Mouse (Mus musculus) olfactory bulb, adult 2 months (tissue): ENCODE measurements around the gene Tulp2. TPM values are rescaled to one million over a fixed set of nuclear protein-coding genes. Genes with fewer than 3 reads are reported as not detected.

ENCODE experiments used
- H3K27ac ChIP-seq: fragments of 200-500 bp; 2 replicates; pipeline ENCODE4 v1.5.1; 2012; ENCODE audit warnings: low read depth, low read length; ENCODE audit not compliant: insufficient read depth
- H3K4me1 ChIP-seq: fragments of 200-500 bp; 2 replicates; pipeline ENCODE4 v1.6.1; 2012; ENCODE audit warnings: low read length; ENCODE audit not compliant: control insufficient read depth, insufficient read depth
- H3K4me3 ChIP-seq: fragments of 200-500 bp; 2 replicates; pipeline ENCODE4 v1.5.1; 2012; ENCODE audit warnings: mild to moderate bottlenecking, low read depth, low read length, moderate library complexity; ENCODE audit not compliant: insufficient read depth
- CTCF ChIP-seq: fragments of 200-500 bp; IDR thresholded peaks from 2 replicates; pipeline ENCODE4 v1.5.1; 2012; ENCODE audit warnings: low read depth, mild to moderate bottlenecking, low read length, moderate library complexity; ENCODE audit not compliant: insufficient read depth
- POLR2A ChIP-seq: fragments of 200-500 bp; IDR thresholded peaks from 2 replicates; pipeline ENCODE4 v1.6.1; 2012; ENCODE audit warnings: mild to moderate bottlenecking, low read depth, low read length, moderate library complexity; ENCODE audit not compliant: insufficient read depth
- WGBS: fragments of 180-500 bp; shearing (Covaris S2); methylation state at CpG from one replicate; pipeline ENCODE4 v1.1.7; 2018; 5-methylcytosine and 5-hydroxymethylcytosine counted together
- polyA plus RNA-seq: library from polyadenylated mRNA; stranded (reverse); fragments of >200 nt; gene quantifications from 2 replicates; pipeline ENCODE4 v1.2.4, GENCODE M21; 2012; ENCODE audit warnings: low replicate concordance; ENCODE audit not compliant: missing spikeins, insufficient read depth, insufficient read length

The Tulp2 gene
- polyA plus RNA-seq, 1 experiment, result not detected

DNA sequence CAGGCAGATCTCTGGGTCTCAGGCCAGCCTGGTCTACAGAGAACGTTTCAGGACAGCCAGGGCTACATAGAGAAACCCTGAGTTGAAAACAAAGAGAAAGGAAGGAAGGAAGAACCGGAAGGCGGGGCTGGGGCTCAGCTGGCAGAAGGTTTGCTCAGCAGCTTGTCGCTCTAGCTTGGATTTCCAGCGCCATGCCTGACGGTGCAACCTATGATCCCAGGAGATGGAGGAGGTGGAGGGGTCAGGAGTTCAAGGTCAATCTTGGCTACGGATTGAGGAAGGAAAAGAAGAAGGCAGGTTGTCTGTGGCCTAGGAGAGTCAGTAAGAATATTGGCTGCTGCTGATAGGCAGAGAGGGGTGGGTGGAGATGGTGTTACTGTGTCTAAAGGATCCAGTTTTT, 78.6 kb downstream of the Tulp2 start:
- 87% methylated on average over 7 of the region's 7 CpGs for WGBS
- Histone ChIP-seq H3K27ac (no peak overlapping the region), H3K4me3 (no peak overlapping the region), H3K4me1 (no peaks in the 10 kb centered on the region)
- TF ChIP-seq CTCF, result no peak
- no peak for TF ChIP-seq POLR2A

- TF ChIP-seq POLR2A, result no peak
- peak; percentile 59 for TF ChIP-seq CTCF
- no peak overlapping the region for H3K4me3 ChIP-seq
- H3K27ac ChIP-seq, result no peak overlapping the region
- no peaks in the 10 kb centered on the region for H3K4me1 ChIP-seq
- WGBS, result 18% methylated on average over 17 of the region's 17 CpGs
These were observed 79.4 kb downstream of the Tulp2 start for GRCm38 (mm10) chr7:45560843-45561623.

GRCm38 (mm10) chr7:45561624-45562520, 80.2 kb downstream of the Tulp2 start:
- no peaks in the 10 kb centered on the region for H3K4me1 ChIP-seq
- no peak overlapping the region for H3K27ac ChIP-seq
- 58% methylated on average over 12 of the region's 12 CpGs for WGBS
- no peak overlapping the region for H3K4me3 ChIP-seq
- no peak for TF ChIP-seq POLR2A
- no peak for TF ChIP-seq CTCF

DNA sequence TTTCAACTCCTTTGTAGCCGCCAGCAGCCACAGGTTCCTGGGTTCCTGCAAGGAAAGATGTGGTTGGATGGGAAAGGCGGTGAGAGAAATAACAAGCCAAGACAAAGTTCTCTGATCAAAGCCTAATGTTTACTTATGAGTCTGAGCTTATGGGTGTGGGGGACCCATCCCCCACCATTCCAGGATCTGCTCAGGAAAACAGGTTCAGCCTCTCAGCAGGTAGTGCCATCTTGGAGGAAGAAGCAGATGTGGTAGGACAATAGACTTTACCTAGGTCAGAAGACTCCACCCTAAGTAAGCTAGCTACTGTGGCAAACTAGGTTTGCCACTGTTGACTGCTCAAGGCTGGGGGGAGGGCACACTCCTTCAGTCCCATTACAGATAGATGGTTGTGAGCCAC, 83.1 kb downstream of the Tulp2 start:
- Histone ChIP-seq H3K27ac (no peak overlapping the region), H3K4me1 (peaks cover 4% of the 10 kb centered on the region), H3K4me3 (no peak overlapping the region)
- TF ChIP-seq POLR2A (no peak), CTCF (no peak)
- WGBS, result 82% methylated on average over 2 of the region's 2 CpGs

- H3K27ac ChIP-seq, result no peak overlapping the region
- TF ChIP-seq CTCF, result no peak
- no peak for TF ChIP-seq POLR2A
- no peak overlapping the region for H3K4me3 ChIP-seq
- WGBS, result 93% methylated on average over 9 of the region's 9 CpGs
- peaks cover 4% of the 10 kb centered on the region for H3K4me1 ChIP-seq
These were observed 83.8 kb downstream of the Tulp2 start for GRCm38 (mm10) chr7:45565446-45565845.

DNA sequence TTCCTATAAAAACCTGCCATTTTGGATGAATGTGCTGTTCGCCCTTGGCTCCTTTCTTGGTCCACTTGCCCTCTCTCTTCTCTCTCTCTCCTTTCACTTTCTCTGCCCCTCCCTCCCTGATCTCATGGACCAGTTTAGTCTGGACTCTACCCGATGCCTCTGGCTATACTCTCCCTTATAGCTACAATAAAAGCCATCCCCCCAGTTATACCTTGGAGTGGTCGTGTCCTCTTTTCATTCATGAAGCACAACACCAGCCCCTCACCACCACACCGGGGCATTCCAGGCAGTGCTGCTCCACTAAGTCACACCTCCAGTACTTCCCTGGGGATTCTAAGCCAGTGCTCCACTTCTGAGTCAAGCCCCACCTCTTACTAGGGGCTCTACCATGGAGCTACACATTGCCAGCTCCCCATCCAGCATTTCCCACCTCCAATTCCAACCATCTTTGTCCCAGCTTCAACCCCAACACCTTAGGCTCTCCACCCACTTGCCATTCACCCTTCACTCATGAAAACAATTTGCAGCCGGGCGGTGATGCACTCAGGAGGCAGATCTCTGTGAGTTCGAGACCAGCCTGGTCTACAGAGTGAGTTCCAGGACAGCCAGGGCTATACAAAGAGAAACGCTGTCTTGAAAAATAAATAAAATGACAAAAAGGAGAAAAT, 85.6 kb downstream of the Tulp2 start:
- no peak overlapping the region for H3K4me3 ChIP-seq
- TF ChIP-seq POLR2A (no peak), CTCF (no peak)
- H3K4me1 ChIP-seq, result peaks cover 7% of the 10 kb centered on the region
- WGBS, result 71% methylated on average over 8 of the region's 8 CpGs
- H3K27ac ChIP-seq, result 0 out of 2 replicates have a peak overlapping the region, but pooled peaks have one; percentile 60

GRCm38 (mm10) chr7:45567780-45568516, 86.3 kb downstream of the Tulp2 start:
- TF ChIP-seq CTCF (no peak), POLR2A (no peak)
- WGBS, result 2% methylated on average over 24 of the region's 24 CpGs
- Histone ChIP-seq H3K27ac (peak overlapping the region; percentile 60), H3K4me3 (peak overlapping the region; percentile 56), H3K4me1 (peaks cover 7% of the 10 kb centered on the region)

DNA sequence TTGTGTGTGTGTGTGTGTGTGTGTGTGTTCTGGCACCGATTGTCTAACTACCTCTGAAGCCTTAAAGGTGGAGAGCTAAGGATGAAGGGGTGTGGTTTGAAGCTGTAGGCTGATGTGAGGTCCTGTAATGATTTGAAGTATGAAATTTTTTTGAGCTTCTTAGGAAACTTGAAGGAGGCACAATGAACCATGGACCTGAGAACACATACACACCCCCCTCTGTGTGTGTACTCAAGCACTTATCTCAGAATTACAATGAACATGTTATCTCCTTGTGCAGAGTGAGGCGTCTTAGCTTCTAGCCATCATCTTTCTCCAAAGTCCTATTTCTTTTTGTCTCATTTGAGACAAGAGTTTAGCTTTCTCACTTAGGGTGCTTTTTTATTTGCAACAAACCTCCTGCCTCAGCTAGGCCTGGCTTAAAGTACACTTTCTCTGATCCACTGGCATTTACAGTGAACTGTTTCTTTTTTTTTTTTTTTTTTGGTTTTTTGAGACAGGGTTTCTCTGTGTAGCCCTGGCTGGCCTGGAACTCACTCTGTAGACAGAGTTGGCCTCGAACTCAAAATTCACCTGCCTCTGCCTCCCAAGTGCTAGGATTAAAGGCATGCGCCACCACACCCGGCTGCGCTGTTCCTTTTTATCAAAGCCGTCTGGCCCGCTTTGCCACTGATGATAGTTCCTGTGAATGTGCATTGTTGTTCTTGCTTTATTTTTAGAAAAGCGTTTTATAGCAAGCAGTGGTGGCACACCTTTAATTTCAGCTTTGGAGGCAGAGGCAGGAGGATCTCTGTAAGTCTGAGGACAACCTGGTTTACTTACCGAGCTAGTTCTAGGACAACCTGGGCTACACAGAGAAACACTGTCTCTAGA, 87.2 kb downstream of the Tulp2 start:
- H3K27ac ChIP-seq, result peak overlapping the region; percentile 23; the same call in 1 of the 2 replicates
- no peak for TF ChIP-seq POLR2A
- TF ChIP-seq CTCF, result no peak
- 0 out of 2 replicates have a peak overlapping the region, but pooled peaks have one; percentile 56 for H3K4me3 ChIP-seq
- 74% methylated on average over 10 of the region's 10 CpGs for WGBS
- H3K4me1 ChIP-seq, result peaks cover 7% of the 10 kb centered on the region
